Mouse (Mus musculus): Measurements from ENCODE around the gene Frmpd3. TPM values are rescaled to one million over a fixed set of nuclear protein-coding genes. Genes with fewer than 3 reads are reported as not detected.
A peak's percentile ranks its signal among the peaks of the same experiment; 100 is the strongest.

Frmpd3 gene
- polyA plus RNA-seq, 1 experiment from 2014 or later, result 0.05 TPM

DNA sequence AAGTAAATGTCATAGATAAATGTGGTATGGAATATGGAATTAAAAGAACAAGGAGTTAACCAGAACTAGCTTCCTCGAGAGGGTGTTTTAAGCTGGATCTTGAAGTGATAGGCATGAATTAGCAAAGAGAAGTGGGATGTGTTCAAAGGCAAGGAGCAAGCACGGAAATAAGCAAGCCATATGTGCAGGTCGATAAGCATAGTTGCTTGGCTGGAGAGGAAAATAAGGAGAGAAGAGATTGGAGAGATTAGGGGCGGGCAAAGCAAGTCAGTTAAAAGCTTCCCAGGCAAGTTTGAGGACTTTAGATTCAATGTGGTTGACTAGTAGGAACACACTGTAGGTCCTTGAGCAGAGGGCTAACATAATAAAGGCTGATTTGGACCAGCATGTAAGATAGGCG is 65.5 kb downstream of the Frmpd3 start:
- no peaks in the 10 kb centered on the region for H3K9me3 ChIP-seq
- H3K27ac ChIP-seq, result no peak overlapping the region
- H3K27me3 ChIP-seq, result 0 out of 2 replicates have a peak, but pooled peaks cover under 1% of the 10 kb centered on the region
- ATAC-seq (ENCODE audit: borderline replicate concordance, extremely low read depth, low FRiP score, low TSS enrichment), result no peak
- H3K9ac ChIP-seq, result no peak overlapping the region
- H3K4me3 ChIP-seq, result no peak overlapping the region
- 77% methylated on average over 5 of the region's 5 CpGs for WGBS
- no peaks in the 10 kb centered on the region for H3K4me1 ChIP-seq
- no peaks in the 10 kb centered on the region for H3K36me3 ChIP-seq
- H3K4me2 ChIP-seq, result no peak overlapping the region

DNA sequence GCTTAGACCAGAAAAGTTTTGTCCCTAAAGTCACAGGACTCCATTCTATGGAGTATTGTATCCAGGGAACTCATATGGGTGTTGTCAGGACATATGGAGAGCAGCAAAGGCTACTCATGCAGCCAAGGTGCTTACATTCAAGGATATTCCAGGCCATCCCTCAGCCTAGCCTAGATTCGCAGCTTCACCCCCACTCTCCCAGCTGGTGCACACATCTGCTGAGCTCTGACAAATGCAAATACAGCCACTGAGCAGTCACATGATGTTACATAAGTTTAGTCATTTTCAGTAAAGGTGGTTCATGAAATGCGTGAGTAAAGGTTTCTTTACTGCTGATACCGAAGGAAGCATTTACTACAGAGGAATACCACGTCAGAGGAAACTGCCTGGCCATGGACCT is 76.4 kb downstream of the Frmpd3 start:
- no peak for ATAC-seq (ENCODE audit: borderline replicate concordance, extremely low read depth, low FRiP score, low TSS enrichment)
- Histone ChIP-seq H3K9ac (no peak overlapping the region), H3K4me2 (no peak overlapping the region), H3K9me3 (no peaks in the 10 kb centered on the region), H3K4me1 (no peaks in the 10 kb centered on the region), H3K27me3 (no peaks in the 10 kb centered on the region), H3K4me3 (no peak overlapping the region), H3K36me3 (no peaks in the 10 kb centered on the region), H3K27ac (no peak overlapping the region)
- WGBS, result 74% methylated on average over 4 of the region's 4 CpGs

- 68% methylated on average over 4 of the region's 4 CpGs for WGBS
- ATAC-seq (ENCODE audit: borderline replicate concordance, extremely low read depth, low FRiP score, low TSS enrichment), result no peak
- Histone ChIP-seq H3K4me1 (no peaks in the 10 kb centered on the region), H3K27me3 (no peaks in the 10 kb centered on the region), H3K9ac (no peak overlapping the region), H3K9me3 (no peaks in the 10 kb centered on the region), H3K4me3 (no peak overlapping the region), H3K27ac (no peak overlapping the region), H3K36me3 (no peaks in the 10 kb centered on the region), H3K4me2 (no peak overlapping the region)
These were observed 85.1 kb downstream of the Frmpd3 start for GRCm38 (mm10) chrX:140427124-140427523.

DNA sequence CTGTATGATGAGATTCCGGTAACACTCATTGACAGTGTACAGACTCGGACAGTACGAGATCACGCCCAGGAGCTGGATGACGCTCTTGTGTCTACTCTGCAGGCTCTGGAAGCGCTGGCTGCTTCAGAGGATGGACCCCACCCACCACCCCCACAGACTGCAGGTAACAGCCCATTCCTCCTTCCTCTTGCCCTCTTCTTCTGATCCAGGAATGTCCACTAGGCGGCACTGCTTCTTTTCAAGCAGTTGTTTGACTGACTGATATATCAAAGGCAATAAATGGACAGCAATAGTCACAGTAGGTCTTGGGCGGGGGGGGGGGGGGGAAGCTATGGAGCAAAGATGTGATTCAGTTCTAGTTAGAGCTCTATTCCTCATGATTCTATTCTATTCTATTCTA is 86.2 kb downstream of the Frmpd3 start:
- Histone ChIP-seq H3K4me1 (no peaks in the 10 kb centered on the region), H3K4me2 (no peak overlapping the region), H3K36me3 (no peaks in the 10 kb centered on the region), H3K4me3 (no peak overlapping the region), H3K9ac (no peak overlapping the region), H3K27ac (no peak overlapping the region), H3K27me3 (no peaks in the 10 kb centered on the region), H3K9me3 (no peaks in the 10 kb centered on the region)
- no peak for ATAC-seq (ENCODE audit: borderline replicate concordance, extremely low read depth, low FRiP score, low TSS enrichment)
- WGBS, result 73% methylated on average over 6 of the region's 8 CpGs

GRCm38 (mm10) chrX:140429985-140430384 is 87.9 kb downstream of the Frmpd3 start:
- WGBS, result 64% methylated on average over 5 of the region's 5 CpGs
- no peak for ATAC-seq (ENCODE audit: borderline replicate concordance, extremely low read depth, low FRiP score, low TSS enrichment)

DNA sequence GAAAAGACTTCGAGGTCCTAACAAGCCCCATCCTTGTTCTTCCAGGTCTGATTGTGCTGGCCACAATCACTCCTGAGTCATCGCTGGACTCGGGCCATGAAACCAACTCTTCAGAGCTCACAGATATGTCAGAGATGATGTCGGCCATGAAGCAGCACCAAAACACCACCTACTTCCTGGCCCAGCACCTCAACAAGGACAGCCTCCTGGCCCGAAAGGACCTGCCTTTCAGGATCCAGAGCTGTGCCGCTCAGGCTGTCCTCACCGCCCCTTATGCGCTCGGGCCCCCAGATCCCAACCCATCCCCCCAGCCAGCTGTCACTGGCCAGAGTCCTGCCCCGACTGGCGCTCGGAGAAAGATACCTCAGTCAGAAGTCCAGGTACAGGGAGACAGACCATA is 88.4 kb downstream of the Frmpd3 start:
- Histone ChIP-seq H3K27ac (no peak overlapping the region), H3K4me1 (no peaks in the 10 kb centered on the region), H3K27me3 (no peaks in the 10 kb centered on the region; the same call in 1 of the 2 replicates), H3K9me3 (no peaks in the 10 kb centered on the region), H3K36me3 (no peaks in the 10 kb centered on the region), H3K9ac (no peak overlapping the region), H3K4me3 (no peak overlapping the region), H3K4me2 (no peak overlapping the region)
- WGBS, result 80% methylated on average over 12 of the region's 12 CpGs
- ATAC-seq (ENCODE audit: borderline replicate concordance, extremely low read depth, low FRiP score, low TSS enrichment), result no peak

More at GRCm38 (mm10) chrX:140429985-140430384, 87.9 kb downstream of the Frmpd3 start:
- Histone ChIP-seq H3K36me3 (no peaks in the 10 kb centered on the region), H3K4me2 (no peak overlapping the region), H3K4me3 (no peak overlapping the region), H3K9me3 (no peaks in the 10 kb centered on the region), H3K27me3 (no peaks in the 10 kb centered on the region; the same call in 1 of the 2 replicates), H3K9ac (no peak overlapping the region), H3K4me1 (no peaks in the 10 kb centered on the region), H3K27ac (no peak overlapping the region)

DNA sequence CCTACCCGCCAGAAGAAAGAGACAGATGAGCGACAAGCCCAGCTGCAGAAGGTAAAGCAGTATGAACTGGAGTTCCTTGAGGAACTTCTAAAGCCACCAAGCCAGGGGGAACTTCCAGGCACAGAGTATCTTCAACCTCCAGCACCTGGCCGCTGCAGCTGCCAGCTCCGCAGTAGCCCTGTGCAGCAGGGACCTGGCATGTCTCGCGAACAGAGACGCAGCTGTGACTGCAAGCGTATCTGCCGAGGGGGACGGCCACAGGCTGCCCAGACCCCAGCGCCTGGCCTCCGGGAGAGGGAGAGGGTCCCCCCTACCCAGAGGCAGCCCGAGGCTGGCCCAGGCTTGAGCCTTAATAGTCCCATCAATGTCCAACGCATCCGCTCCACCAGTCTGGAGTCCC is 89.9 kb downstream of the Frmpd3 start:
- no peaks in the 10 kb centered on the region; the same call in 1 of the 2 replicates for H3K27me3 ChIP-seq
- no peak overlapping the region for H3K27ac ChIP-seq
- H3K9ac ChIP-seq, result no peak overlapping the region
- WGBS, result 84% methylated on average over 12 of the region's 15 CpGs
- ATAC-seq (ENCODE audit: borderline replicate concordance, extremely low read depth, low FRiP score, low TSS enrichment), result no peak
- H3K36me3 ChIP-seq, result no peaks in the 10 kb centered on the region
- no peaks in the 10 kb centered on the region for H3K9me3 ChIP-seq
- H3K4me2 ChIP-seq, result no peak overlapping the region
- no peak overlapping the region for H3K4me3 ChIP-seq
- H3K4me1 ChIP-seq, result no peaks in the 10 kb centered on the region

- H3K9ac ChIP-seq, result no peak overlapping the region
- no peaks in the 10 kb centered on the region; the same call in 1 of the 2 replicates for H3K27me3 ChIP-seq
- no peaks in the 10 kb centered on the region for H3K36me3 ChIP-seq
- H3K27ac ChIP-seq, result no peak overlapping the region
- no peak for ATAC-seq (ENCODE audit: borderline replicate concordance, extremely low read depth, low FRiP score, low TSS enrichment)
- WGBS, result 84% methylated on average over 11 of the region's 11 CpGs
- no peak overlapping the region for H3K4me3 ChIP-seq
- no peaks in the 10 kb centered on the region for H3K9me3 ChIP-seq
- no peaks in the 10 kb centered on the region for H3K4me1 ChIP-seq
- no peak overlapping the region for H3K4me2 ChIP-seq
These were observed 90.7 kb downstream of the Frmpd3 start for GRCm38 (mm10) chrX:140432786-140433185.

GRCm38 (mm10) chrX:140437906-140438305 is 95.8 kb downstream of the Frmpd3 start:
- Histone ChIP-seq H3K4me3 (no peak overlapping the region), H3K27me3 (no peaks in the 10 kb centered on the region; the same call in 1 of the 2 replicates), H3K4me1 (no peaks in the 10 kb centered on the region), H3K9ac (no peak overlapping the region), H3K4me2 (no peak overlapping the region), H3K36me3 (no peaks in the 10 kb centered on the region), H3K9me3 (no peaks in the 10 kb centered on the region), H3K27ac (no peak overlapping the region)
- no peak for ATAC-seq (ENCODE audit: borderline replicate concordance, extremely low read depth, low FRiP score, low TSS enrichment)

- H3K27me3 ChIP-seq, result no peaks in the 10 kb centered on the region
- H3K4me2 ChIP-seq, result no peak overlapping the region
- H3K9ac ChIP-seq, result no peak overlapping the region
- no peaks in the 10 kb centered on the region for H3K4me1 ChIP-seq
- H3K4me3 ChIP-seq, result no peak overlapping the region
- no peaks in the 10 kb centered on the region for H3K9me3 ChIP-seq
- no peaks in the 10 kb centered on the region for H3K36me3 ChIP-seq
- 80% methylated on average over 13 of the region's 13 CpGs for WGBS
- no peak for ATAC-seq (ENCODE audit: borderline replicate concordance, extremely low read depth, low FRiP score, low TSS enrichment)
- H3K27ac ChIP-seq, result no peak overlapping the region
These were observed 103.5 kb downstream of the Frmpd3 start for GRCm38 (mm10) chrX:140445551-140445950.

DNA sequence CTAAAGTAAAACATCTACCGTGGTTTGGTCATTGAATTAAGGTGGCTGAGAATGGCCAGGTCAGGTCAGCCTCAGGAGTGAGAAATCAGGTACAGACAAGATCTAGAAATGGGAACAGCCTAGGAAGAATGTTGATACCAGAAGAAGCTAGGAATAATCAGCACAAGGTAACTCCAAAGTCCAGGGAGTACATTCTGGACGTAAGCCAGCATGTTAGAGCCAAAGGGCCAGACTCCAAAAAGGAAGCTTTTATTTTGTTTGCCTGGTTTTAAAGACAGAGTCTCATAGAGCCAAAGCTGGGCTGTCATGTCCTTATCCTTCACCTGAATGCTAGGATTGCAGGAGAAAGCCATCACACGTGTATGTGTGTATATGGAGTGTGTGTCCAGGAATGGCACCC is 108.0 kb downstream of the Frmpd3 start:
- no peaks in the 10 kb centered on the region for H3K27me3 ChIP-seq
- H3K4me3 ChIP-seq, result no peak overlapping the region
- no peaks in the 10 kb centered on the region for H3K36me3 ChIP-seq
- no peak overlapping the region for H3K4me2 ChIP-seq
- no peak for ATAC-seq (ENCODE audit: borderline replicate concordance, extremely low read depth, low FRiP score, low TSS enrichment)
- 56% methylated on average over 3 of the region's 3 CpGs for WGBS
- H3K4me1 ChIP-seq, result no peaks in the 10 kb centered on the region
- no peaks in the 10 kb centered on the region for H3K9me3 ChIP-seq
- no peak overlapping the region for H3K9ac ChIP-seq
- H3K27ac ChIP-seq, result no peak overlapping the region

DNA sequence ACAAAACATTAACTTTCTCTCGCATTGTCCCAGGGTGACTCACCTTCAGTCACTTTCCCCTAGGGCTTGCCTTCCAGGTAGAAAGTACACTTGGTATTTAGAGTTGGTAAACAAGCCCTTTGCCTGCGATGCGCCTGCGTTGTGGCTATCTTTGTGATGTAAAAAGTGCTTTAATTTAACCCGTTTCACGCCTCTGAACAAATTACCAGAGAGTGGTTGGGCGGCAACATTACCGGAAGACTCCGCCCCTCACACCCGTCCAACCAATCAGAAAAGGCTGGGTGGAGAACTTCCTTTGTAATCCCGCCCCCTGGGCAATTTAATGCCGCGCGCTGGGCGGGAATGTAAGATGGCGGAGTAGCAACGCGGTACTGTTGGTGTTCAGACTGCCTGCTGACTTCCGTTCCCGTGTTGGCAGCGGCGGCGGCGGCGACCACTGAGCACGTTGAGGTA is 114.2 kb downstream of the Frmpd3 start, which contains the start of gene Prps1:
TSS of gene Prps1 (plus strand) at position 335 of the 453 bp plus-strand sequence.
- H3K36me3 ChIP-seq, result no peaks in the 10 kb centered on the region
- no peaks in the 10 kb centered on the region for H3K9me3 ChIP-seq
- H3K9ac ChIP-seq, result peak within 1 kb of the TSS; percentile 37
- peak within 1 kb of the TSS; percentile 57 for H3K4me3 ChIP-seq
- no peaks in the 10 kb centered on the region for H3K4me1 ChIP-seq
- no peak within 1 kb of the TSS for H3K27ac ChIP-seq
- peak; percentile 95 for ATAC-seq (ENCODE audit: borderline replicate concordance, extremely low read depth, low FRiP score, low TSS enrichment)
- no peaks in the 10 kb centered on the region for H3K27me3 ChIP-seq
- WGBS, result 19% methylated on average over 26 of the region's 26 CpGs
- H3K4me2 ChIP-seq, result peak within 1 kb of the TSS; percentile 71
